ENCODE assay signal across 25 mouse cellular contexts in the genomic region with DNA sequence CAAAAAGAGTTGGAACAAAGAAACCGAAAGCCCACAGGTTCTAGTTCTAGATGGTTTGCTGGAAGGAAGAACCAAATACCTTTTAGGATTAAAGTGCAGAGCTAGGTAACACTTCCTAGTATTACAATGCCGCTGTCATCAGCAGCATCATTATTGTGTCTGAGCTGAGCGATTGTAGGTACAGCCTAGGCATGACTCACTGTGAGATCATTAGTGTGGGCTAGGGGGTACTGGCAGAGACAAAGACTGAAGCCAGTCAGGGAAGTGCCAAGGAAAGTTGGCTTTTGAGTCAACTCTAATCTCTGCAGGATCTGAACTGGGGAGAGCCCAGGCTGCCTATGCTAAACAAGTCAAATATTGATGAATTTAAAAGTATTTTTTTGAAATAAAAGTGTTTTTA.
"Had no signal": no experiment of that assay in that cellular context is flagged by ENCODE, and none has a peak within 500 bp of the region (broad histone marks: within the 10 kb centered on the region; RNA-seq: fewer than 3 reads in every experiment).

No protein-coding gene starts in this region.

- H3K36me3 ChIP-seq: limb, embryonic 10.5 days; limb, embryonic 12.5 days; limb, embryonic 13.5 days; limb, embryonic 15.5 days; liver, embryonic 12.5 days; liver, embryonic 13.5 days; liver, embryonic 15.5 days; lung, embryonic 15.5 days; midbrain, embryonic 10.5 days; midbrain, embryonic 12.5 days; midbrain, embryonic 13.5 days; midbrain, embryonic 15.5 days had no signal

- H3K27me3 ChIP-seq: limb, embryonic 12.5 days; limb, embryonic 13.5 days; limb, embryonic 15.5 days; liver, embryonic 12.5 days; liver, embryonic 13.5 days; liver, embryonic 15.5 days; lung, embryonic 15.5 days; megakaryocyte, embryonic 14.5 days; midbrain, embryonic 12.5 days; midbrain, embryonic 13.5 days; midbrain, embryonic 15.5 days had no signal

- H3K4me3 ChIP-seq: limb, embryonic 10.5 days; limb, embryonic 12.5 days; limb, embryonic 13.5 days; limb, embryonic 15.5 days; liver, embryonic 12.5 days; liver, embryonic 13.5 days; liver, embryonic 15.5 days; lung, embryonic 15.5 days; megakaryocyte, embryonic 14.5 days; midbrain, embryonic 10.5 days; midbrain, embryonic 12.5 days; midbrain, embryonic 13.5 days; midbrain, embryonic 15.5 days; myocyte had no signal

- DNase-seq: left cerebral cortex, postnatal 4 days; liver; liver, embryonic 13.5 days; liver, postnatal 0 days; lung, adult 18-20 months; lung, adult 2 months; lung, embryonic 14.5 days; lung, postnatal 10 days; lung, postnatal 14 days; lung, postnatal 36 days; lung, postnatal 4 days; midbrain, embryonic 14.5 days had no signal
